Mouse (Mus musculus): Measurements from ENCODE around the gene Acsl4. TPM values are rescaled to one million over a fixed set of nuclear protein-coding genes. Genes with fewer than 3 reads are reported as not detected.

Acsl4 gene
- total RNA-seq (2017), result 39.2 and 40.4 TPM in 2 replicates

GRCm38 (mm10) chrX:142390247-142390908 lies at the start of gene Acsl4:
Gene Acsl4 (minus strand): TSS chrX:142390535.
- peak; percentile 87 for ATAC-seq (replicated peaks; ENCODE audit: low read depth, poor library complexity, severe bottlenecking)

DNA sequence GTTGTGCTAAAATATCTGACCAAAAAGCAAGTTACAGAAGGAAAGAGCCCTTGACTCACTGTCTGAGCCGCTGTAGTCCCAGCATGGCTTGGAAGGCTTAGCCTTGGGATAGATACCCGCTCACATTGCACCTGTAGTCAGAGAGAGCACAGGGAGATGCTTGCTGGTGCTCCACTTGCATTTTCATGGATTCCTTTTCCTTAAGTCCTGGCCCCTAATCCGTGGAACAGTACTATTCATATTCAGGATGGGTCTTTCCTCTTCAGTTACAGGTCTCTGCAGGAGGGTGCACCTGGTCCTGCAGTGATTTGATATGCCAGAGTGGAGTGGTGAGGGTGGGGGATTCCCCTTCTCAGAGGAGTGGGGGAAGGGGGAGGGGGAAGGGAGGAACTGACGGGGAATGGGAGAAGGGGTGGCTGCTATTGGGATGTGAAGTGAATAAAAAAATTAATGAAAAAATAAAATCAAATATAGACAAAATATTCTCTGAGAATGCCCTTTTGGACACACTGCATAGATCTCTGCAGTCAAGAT lies 47.7 kb upstream of the Acsl4 start:
- no peak for ATAC-seq (replicated peaks; ENCODE audit: low read depth, poor library complexity, severe bottlenecking)

DNA sequence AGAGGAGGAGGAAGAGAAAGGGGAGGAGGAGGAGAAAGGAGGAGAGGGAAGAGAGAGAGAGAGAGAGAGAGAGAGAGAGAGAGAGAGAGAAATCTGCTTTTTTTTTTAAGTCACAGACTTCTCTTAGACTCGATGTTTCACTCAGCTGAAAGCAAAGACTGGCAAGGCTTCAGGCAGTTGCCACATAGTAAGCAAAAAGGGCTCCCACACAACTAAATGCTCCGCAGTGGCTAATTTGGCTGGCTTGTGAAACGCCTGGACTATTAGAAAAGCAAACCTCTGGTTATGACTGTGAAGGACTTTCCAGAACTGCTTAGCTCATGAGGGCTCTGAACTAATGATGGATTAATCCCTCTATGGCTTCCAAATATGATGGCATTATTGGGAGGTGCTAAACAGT lies 42.5 kb upstream of the Acsl4 start:
- no peak for ATAC-seq (replicated peaks; ENCODE audit: low read depth, poor library complexity, severe bottlenecking)

DNA sequence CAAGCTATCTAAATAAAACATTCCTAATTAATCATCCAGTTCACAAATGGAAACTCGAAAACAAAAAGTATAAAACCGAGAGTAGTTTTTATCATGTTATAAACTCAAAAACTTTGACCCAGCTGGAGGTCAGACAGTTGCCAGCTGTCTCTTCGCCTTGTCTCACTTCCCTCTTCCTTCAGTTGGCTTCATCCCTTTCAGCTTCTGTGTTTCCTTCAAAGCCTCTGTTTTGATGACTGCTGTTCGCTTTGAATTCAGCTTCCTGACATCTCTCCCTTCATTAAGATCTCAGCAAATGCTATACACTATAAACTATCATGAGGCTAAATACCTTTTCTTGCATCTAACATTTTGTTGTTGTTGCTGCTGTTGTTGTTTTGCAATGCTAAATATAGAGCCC lies 36.8 kb upstream of the Acsl4 start:
- peak; percentile 76 for ATAC-seq (replicated peaks; ENCODE audit: low read depth, poor library complexity, severe bottlenecking)

DNA sequence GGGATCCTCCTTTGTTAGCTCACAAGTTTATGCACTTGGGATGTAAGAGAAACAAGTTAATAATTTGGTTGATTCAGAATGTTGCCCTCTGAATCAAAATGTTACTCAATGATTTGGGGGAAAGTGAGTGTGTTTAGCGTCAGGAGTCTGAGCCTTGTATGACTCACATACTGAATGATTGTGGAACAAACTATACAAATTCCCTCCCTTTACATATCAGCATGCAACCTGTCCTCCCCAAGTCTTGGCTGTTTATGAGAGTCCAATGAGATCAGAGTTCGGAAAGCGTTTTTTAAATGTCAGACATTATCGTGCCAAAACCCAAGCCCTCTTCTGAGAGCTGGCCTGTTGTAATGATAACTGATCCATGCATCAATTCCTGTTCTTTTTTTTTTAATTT lies 36.3 kb upstream of the Acsl4 start:
- no peak for ATAC-seq (replicated peaks; ENCODE audit: low read depth, poor library complexity, severe bottlenecking)

DNA sequence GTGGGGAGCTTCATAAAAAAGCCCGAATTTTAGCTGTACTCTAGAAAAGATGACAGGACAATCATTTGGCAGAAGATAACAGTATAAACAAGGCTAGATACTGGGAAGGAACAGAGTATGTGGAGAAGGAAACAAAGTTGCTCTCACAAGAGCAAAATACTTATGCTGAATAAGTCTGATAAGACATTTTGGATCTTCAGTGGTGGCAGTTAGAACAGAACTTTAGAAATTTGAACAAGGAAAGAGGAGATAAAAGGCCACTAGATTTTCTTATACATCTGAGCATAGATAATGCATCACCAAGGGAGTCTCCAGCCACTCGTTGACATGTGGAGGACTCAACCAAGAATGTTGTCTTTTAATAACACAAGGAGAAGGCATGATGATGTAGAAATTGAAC lies 23.5 kb upstream of the Acsl4 start:
- peak; percentile 47; the same call in 1 of the 2 replicates for ATAC-seq (replicated peaks; ENCODE audit: low read depth, poor library complexity, severe bottlenecking)

DNA sequence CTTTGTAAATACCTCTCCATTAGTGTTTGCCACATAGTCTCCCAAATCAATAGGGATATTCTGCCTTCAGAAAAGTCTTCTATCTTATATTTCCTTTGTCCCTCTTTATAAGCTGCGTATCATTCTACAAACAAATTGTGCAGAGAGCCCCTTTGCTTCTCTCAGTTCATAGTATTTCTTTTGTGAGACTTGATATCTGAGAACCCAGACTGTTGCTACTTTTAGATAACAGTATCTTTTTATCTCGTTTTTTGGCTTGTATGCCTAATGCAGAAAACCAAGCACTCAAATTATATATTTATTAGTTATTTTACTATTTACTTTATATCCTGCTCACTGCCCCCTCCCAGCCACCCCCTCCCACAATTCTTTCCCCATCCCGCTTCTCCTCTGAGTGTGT lies 19.7 kb upstream of the Acsl4 start:
- no peak for ATAC-seq (replicated peaks; ENCODE audit: low read depth, poor library complexity, severe bottlenecking)

GRCm38 (mm10) chrX:142409338-142409737 lies 19.0 kb upstream of the Acsl4 start:
- ATAC-seq (replicated peaks; ENCODE audit: low read depth, poor library complexity, severe bottlenecking), result peak; percentile 36; the same call in 1 of the 2 replicates

DNA sequence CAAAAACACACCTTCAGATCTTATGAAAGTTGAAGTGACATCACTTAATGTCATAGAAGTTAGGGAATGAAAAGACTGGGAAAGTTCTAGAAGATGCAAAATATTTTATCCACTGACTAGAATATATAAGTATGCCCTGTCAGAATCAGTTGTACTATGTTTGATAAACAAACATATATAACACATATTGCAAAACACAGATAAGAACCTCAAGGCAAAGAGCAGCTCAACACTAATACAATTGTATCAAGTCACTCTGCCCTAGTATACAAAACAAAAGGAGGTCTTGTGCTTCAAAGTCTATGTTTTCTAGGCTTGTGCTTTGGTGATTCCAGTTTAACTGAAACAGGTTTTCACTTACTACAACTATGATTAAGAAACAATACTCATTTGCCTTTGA lies 12.8 kb upstream of the Acsl4 start:
- ATAC-seq (replicated peaks; ENCODE audit: low read depth, poor library complexity, severe bottlenecking), result no peak

GRCm38 (mm10) chrX:142398621-142399020 lies 8.3 kb upstream of the Acsl4 start:
- no peak for ATAC-seq (replicated peaks; ENCODE audit: low read depth, poor library complexity, severe bottlenecking)

GRCm38 (mm10) chrX:142390909-142391265 lies 552 bp upstream of the Acsl4 start:
- peak; percentile 13; the same call in 1 of the 2 replicates for ATAC-seq (replicated peaks; ENCODE audit: low read depth, poor library complexity, severe bottlenecking)

DNA sequence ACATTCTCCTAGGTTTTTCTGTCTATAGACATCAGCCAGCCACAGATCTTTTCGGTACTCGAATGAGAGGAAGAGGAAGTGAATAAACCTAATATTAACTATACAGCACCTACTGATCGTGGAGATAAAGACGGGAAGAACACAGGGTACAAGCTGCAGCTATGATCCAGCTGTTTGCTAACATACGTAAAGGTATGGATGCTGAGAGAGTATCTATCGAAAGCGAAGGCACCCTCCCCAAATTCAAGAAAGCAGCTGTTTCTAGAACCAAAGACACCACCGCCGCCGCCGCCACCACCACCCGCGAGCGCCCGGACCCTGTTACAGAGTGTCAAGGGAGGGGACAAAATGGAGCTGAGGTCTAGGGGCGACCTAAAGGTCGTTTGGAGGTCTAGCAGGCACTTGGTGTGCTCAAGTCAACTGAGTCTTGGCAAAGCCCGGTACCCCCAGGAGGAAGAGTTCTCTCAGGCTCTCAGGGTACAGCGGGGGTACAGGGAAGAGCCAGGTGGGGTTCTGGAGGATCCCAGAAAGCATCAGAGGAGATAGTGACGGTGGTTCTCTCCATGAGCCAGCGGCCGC lies 665 bp downstream of the Acsl4 start:
- peak; percentile 15 for ATAC-seq (replicated peaks; ENCODE audit: low read depth, poor library complexity, severe bottlenecking)

GRCm38 (mm10) chrX:142388141-142388540 lies 2.2 kb downstream of the Acsl4 start:
- no peak for ATAC-seq (replicated peaks; ENCODE audit: low read depth, poor library complexity, severe bottlenecking)

DNA sequence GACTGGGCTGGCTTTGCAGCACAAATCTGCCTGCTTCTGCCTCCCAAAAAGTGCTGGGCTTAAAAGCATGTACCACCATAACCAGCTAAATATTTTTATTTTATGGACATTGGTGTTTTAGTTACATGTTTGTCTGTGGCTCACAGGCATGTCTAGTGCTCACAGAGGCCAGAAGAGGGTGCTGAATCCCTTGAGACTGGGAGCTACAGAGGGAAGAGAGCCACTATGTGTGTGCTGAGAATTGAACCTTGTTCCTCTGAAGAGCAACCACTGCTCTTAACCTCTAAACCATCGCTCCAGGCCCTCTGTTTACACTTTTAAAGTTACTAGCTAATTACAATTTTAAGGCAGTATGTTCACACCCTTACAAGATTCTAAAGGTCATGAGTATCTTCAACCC lies 2.7 kb downstream of the Acsl4 start:
- no peak for ATAC-seq (replicated peaks; ENCODE audit: low read depth, poor library complexity, severe bottlenecking)

DNA sequence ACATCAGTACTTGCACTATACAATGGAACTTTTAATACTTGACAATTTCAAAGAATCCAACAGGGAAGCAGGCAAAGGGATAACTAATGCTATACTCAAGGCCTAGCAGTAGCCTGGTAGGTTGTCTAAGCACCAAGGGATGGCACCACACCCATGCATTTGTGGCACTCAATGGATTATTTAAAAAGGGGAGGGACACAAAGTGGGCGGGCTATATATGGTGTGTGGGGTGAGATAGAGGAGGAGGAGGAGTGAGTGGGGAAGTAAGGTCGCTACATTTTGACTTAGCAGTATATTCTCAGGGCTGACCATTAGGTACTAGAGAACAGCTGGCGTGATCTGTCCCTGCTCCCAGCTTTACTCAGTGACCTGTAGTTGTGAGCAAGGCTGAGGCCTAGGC lies 5.4 kb downstream of the Acsl4 start:
- peak; percentile 72 for ATAC-seq (replicated peaks; ENCODE audit: low read depth, poor library complexity, severe bottlenecking)

GRCm38 (mm10) chrX:142379894-142380293 lies 10.4 kb downstream of the Acsl4 start:
- ATAC-seq (replicated peaks; ENCODE audit: low read depth, poor library complexity, severe bottlenecking), result peak; percentile 76

DNA sequence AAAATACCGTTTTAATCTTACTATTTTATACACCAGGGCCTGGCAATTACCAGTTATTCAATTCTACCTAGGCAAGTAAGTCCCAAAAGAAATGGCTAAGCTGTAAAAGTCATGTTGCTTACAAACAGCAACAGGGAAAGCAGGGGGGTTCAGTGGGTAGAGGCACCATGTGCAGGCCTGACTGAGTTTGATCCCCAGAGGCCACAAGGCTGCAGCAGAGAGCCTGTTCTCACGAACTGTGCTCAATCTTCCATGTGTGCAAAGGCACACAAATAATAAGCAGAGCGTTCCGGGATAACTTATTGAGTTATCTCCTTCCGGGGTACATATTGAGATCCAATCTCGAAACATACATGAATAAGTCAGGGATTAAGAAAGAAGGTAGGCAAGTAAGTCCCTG lies 12.3 kb downstream of the Acsl4 start:
- ATAC-seq (replicated peaks; ENCODE audit: low read depth, poor library complexity, severe bottlenecking), result no peak

GRCm38 (mm10) chrX:142377358-142377757 lies 13.0 kb downstream of the Acsl4 start:
- ATAC-seq (replicated peaks; ENCODE audit: low read depth, poor library complexity, severe bottlenecking), result 0 out of 2 replicates have a peak, but pooled peaks have one; percentile 10

DNA sequence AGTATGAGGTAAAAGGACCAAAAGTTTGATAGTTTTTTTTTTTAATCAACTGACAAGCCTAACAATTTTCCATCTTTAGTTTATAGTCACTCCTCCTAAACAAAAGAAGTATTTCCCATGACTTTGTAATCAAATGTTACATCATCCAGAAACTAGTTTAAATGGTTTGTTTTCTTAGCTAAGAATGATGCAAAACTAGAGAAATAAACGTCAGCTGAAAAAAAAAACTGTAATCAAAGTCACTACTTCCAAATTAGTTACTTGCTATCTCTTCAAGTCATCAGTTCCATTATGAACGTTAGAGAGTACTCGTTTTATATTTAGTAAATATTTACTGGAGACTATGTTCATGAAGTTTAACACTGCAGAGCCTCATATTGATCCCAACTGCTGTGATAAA lies 13.6 kb downstream of the Acsl4 start:
- ATAC-seq (replicated peaks; ENCODE audit: low read depth, poor library complexity, severe bottlenecking), result no peak

GRCm38 (mm10) chrX:142375519-142375918 lies 14.8 kb downstream of the Acsl4 start:
- no peak for ATAC-seq (replicated peaks; ENCODE audit: low read depth, poor library complexity, severe bottlenecking)

DNA sequence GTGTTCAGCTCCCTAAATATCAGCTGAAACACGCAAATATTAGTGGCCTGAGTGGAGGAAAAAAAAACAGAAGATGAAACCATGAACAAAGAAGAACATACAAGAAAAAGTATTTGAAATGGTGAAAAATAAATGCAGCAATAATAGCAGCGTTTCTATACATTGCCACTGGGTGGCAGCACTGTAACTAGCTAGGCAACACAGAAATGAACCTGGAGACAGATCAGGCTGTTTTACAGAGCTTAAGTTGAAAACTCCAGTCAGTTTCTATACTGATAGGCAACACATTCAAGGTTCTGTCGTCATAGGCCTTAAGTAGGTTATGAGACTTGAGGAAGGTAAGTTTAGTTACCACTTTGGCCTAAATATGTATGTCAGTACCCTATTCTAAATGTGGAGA lies 17.9 kb downstream of the Acsl4 start:
- peak; percentile 70; the same call in 1 of the 2 replicates for ATAC-seq (replicated peaks; ENCODE audit: low read depth, poor library complexity, severe bottlenecking)

GRCm38 (mm10) chrX:142369935-142370334 lies 20.4 kb downstream of the Acsl4 start:
- ATAC-seq (replicated peaks; ENCODE audit: low read depth, poor library complexity, severe bottlenecking), result peak; percentile 96

All from common myeloid progenitor, adult 5-6 weeks (primary cell).